Mouse (Mus musculus) left cerebral cortex, adult 11 months (tissue): ENCODE results near the gene Bcl2a1b.

ENCODE experiments used
- DNase-seq: peaks from one replicate; pipeline ENCODE4 v3.0.0; 2022; ENCODE audit warnings: low spot score

Gene Bcl2a1b

GRCm38 (mm10) chr9:89253400-89253799, 54.4 kb downstream of the Bcl2a1b start:
- DNase-seq = no peak

DNA sequence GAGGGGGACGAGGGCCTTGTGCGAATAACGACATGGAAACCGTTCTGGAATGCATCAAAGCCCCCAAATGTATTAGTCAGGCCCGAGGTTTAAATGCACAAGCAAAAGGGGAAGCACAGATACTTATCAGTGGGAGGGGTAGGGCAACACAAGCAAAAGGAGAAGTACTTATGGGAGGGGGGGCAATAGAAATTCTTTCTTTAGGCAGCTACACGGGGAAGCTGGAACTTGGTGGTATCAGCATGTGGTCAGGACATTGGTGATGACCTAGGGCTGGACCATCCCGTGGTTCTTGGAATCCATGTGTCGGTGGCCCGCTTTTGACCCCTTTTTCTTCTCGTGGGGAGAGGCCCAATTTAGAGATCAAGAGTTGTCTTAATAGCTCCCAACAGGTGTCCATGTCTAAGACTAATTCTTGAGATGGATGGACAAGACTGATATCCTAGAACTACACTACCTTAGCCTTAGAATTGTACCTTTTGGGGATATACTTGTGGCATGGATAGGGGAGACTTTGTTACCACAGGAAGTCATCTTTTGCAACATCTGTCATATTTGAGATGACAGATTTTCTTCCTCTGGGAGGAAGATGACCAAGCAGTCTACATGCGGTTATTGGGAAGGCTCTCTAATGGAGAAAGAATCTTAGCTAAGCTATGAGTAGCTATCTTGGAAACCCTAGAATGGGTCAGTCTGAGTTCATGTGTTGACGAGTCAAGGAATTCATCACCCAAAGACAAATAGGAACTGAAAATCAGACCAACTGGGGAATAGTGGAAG, 57.7 kb downstream of the Bcl2a1b start:
- no peak for DNase-seq
